Mouse (Mus musculus) CH12.LX (cell line): ENCODE measurements around the gene Serpina3k.

Experiments
- CTCF ChIP-seq, 2 experiments: IDR thresholded peaks in 1 of 2; conservative IDR thresholded peaks in 1 of 2; 2 replicates each; pipeline ENCODE4 v1.5.1; 2011 to 2012; ENCODE audit warnings: low read depth in 2 of 2, low read length in 2 of 2, improper control_type of control experiment in 1 of 2, inconsistent platforms in 1 of 2, mild to moderate bottlenecking in 1 of 2, moderate library complexity in 1 of 2
- MAX ChIP-seq: IDR thresholded peaks from 2 replicates; pipeline ENCODE4 v1.6.1; 2011; ENCODE audit warnings: low read length, improper control_type of control experiment
- MXI1 ChIP-seq: IDR thresholded peaks from 2 replicates; pipeline ENCODE4 v1.6.1; 2011; ENCODE audit warnings: mild to moderate bottlenecking, low read depth, low read length, improper control_type of control experiment
- PAX5 ChIP-seq: IDR thresholded peaks from 2 replicates; pipeline ENCODE4 v1.6.1; 2012; ENCODE audit warnings: low read length, inconsistent platforms, mixed read lengths
- POLR2A ChIP-seq: IDR thresholded peaks from 2 replicates; pipeline ENCODE4 v1.6.1; 2011; ENCODE audit warnings: low read depth, mild to moderate bottlenecking, improper control_type of control experiment, low read length
- POLR2AphosphoS2 ChIP-seq: IDR thresholded peaks from 2 replicates; pipeline ENCODE4 v1.6.1; 2011; ENCODE audit warnings: low read depth, low read length, improper control_type of control experiment
- RCOR1 ChIP-seq: conservative IDR thresholded peaks from 2 replicates; pipeline ENCODE4 v1.6.1; 2012; ENCODE audit warnings: low read depth, mild to moderate bottlenecking, inconsistent platforms, low read length, improper control_type of control experiment
- UBTF ChIP-seq: IDR thresholded peaks from 2 replicates; pipeline ENCODE4 v1.6.1; 2012; ENCODE audit warnings: low read depth, mild to moderate bottlenecking, inconsistent platforms, low read length, improper control_type of control experiment, moderate library complexity

- TF ChIP-seq POLR2AphosphoS2 (no peak), RCOR1 (no peak), POLR2A (no peak), PAX5 (no peak), CTCF (conservative IDR thresholded peaks at IDR 0.05 in 1 of 2, IDR thresholded peaks at IDR 0.05 in 1 of 2; ENCODE audit: low read depth in 2 of 2, low read length in 2 of 2) (no peak), UBTF (no peak), MXI1 (no peak), MAX (no peak)
Measured at GRCm38 (mm10) chr12:104369986-104370385, 31.7 kb downstream of the Serpina3k start.
